Mouse (Mus musculus) intestine, embryonic 14.5 days (tissue): ENCODE results near the gene Bcl2l11. TPM values are rescaled to one million over a fixed set of nuclear protein-coding genes. Genes with fewer than 3 reads are reported as not detected.
A peak's percentile ranks its signal among the peaks of the same experiment; 100 is the strongest.
"Not testable (repeated sequence)": the region's sequence is repeated elsewhere in the genome, so short reads cannot be mapped to it uniquely, and the experiment has no call there.

Experiments
- ATAC-seq: fragments of 200-750 bp; cut with Nextera tagmentation; replicated peaks from 2 replicates; pipeline ENCODE4 v1.8.0; 2017; ENCODE audit warnings: low read depth, moderate number of reproducible peaks, moderate TSS enrichment, moderate library complexity; ENCODE audit not compliant: low FRiP score, low TSS enrichment
- DNase-seq: peaks from one replicate; pipeline ENCODE4 v3.0.0-alpha.2; 2018; ENCODE audit warnings: low spot score
- H3K27ac ChIP-seq: fragments of 300-500 bp; sonication (generic); 2 replicates; pipeline ENCODE4 v1.5.1; 2014; ENCODE audit warnings: low read depth, mild to moderate bottlenecking, control low read depth
- H3K27me3 ChIP-seq: fragments of 300-500 bp; sonication (generic); replicated peaks from 2 replicates; pipeline ENCODE4 v1.6.1; 2014; ENCODE audit warnings: low read length, control low read depth; ENCODE audit not compliant: control insufficient read depth, insufficient read depth
- H3K36me3 ChIP-seq: fragments of 300-500 bp; sonication (generic); 2 replicates; pipeline ENCODE4 v1.6.1; 2014; ENCODE audit warnings: low read length, control low read depth; ENCODE audit not compliant: control insufficient read depth, insufficient read depth
- H3K4me1 ChIP-seq: fragments of 300-500 bp; sonication (generic); replicated peaks from 2 replicates; pipeline ENCODE4 v1.6.1; 2014; ENCODE audit warnings: low read length, control low read depth, mixed read lengths; ENCODE audit not compliant: control insufficient read depth, insufficient read depth
- H3K4me2 ChIP-seq: fragments of 300-500 bp; sonication (generic); 2 replicates; pipeline ENCODE4 v1.6.1; 2014; ENCODE audit warnings: low read length
- H3K4me3 ChIP-seq: fragments of 300-500 bp; sonication (generic); 2 replicates; pipeline ENCODE4 v1.5.1; 2014; ENCODE audit warnings: low read depth, low read length, control low read depth, mixed read lengths
- H3K9ac ChIP-seq: fragments of 300-500 bp; sonication (generic); 2 replicates; pipeline ENCODE4 v1.6.1; 2014; ENCODE audit warnings: mild to moderate bottlenecking, low read length
- H3K9me3 ChIP-seq: fragments of 300-500 bp; sonication (generic); 2 replicates; pipeline ENCODE4 v1.6.1; 2016; ENCODE audit warnings: low read length, control low read depth; ENCODE audit not compliant: control insufficient read depth
- WGBS: fragments of 180-500 bp; shearing (Covaris S2); extraction: QIAGEN DNeasy Blood & Tissue Kit; methylation state at CpG from one replicate; pipeline ENCODE4 v1.1.7; 2014; 5-methylcytosine and 5-hydroxymethylcytosine counted together
- polyA plus RNA-seq: library from polyadenylated mRNA; unstranded; fragments of >200 nt; fragmentation: Nextera tagmentation; extraction: Ambion mirVana; gene quantifications from 2 replicates; pipeline ENCODE4 v1.2.1, GENCODE M21; 2014

Gene Bcl2l11
- polyA plus RNA-seq, 1 experiment from 2014 or later = 14.1 TPM

DNA sequence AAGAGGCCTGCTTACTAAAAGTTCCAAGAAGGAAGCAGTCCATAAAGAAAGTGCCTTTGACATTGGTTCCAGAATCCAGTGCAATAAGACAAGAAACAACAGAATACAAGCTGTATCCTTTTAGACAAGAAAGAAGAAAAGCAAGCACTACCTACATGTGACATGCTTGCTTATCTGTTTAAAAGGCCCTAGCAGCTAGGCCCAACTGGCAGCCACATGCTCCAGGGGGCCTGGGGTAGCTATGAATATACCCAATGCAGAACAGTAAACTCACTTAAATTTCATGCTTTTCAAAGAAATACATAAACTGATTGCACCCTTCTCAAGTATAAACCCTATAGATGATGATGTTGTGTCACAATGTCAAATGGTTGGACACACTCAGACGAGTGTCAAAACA, 29.8 kb upstream of the Bcl2l11 start:
- 93% methylated on average over 1 of the region's 1 CpGs for WGBS
- H3K27me3 ChIP-seq = no peaks in the 10 kb centered on the region
- DNase-seq = no peak
- no peaks in the 10 kb centered on the region for H3K36me3 ChIP-seq
- no peak overlapping the region for H3K4me3 ChIP-seq
- H3K27ac ChIP-seq = no peak overlapping the region
- H3K4me1 ChIP-seq = peaks cover 10% of the 10 kb centered on the region; the same call in 1 of the 2 replicates
- no peak overlapping the region for H3K9ac ChIP-seq
- no peaks in the 10 kb centered on the region for H3K9me3 ChIP-seq
- no peak overlapping the region for H3K4me2 ChIP-seq
- ATAC-seq = no peak

DNA sequence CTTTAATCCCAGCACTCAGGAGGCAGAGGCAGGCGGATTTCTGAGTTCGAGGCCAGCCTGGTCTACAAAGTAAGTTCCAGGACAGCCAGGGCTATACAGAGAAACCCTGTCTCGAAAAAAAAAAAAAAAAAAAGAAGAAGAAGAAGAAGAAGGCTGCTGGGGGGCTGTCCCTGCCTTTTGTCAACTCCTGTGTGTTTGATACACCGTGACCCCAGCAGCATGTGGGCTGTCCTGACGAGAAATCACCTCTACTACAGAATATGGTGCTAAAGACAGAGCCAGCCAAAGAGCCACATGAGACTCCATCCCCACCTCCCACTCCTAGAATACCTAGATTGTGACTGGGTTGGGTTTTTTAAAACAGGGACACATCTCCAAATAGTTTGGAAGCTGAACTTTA, 27.7 kb upstream of the Bcl2l11 start:
- H3K27ac ChIP-seq, H3K4me3 ChIP-seq, H3K9me3 ChIP-seq, H3K27me3 ChIP-seq, ATAC-seq, H3K4me1 ChIP-seq, H3K9ac ChIP-seq, H3K4me2 ChIP-seq, H3K36me3 ChIP-seq, DNase-seq: not testable (repeated sequence)
- WGBS = 78% methylated on average over 5 of the region's 5 CpGs

DNA sequence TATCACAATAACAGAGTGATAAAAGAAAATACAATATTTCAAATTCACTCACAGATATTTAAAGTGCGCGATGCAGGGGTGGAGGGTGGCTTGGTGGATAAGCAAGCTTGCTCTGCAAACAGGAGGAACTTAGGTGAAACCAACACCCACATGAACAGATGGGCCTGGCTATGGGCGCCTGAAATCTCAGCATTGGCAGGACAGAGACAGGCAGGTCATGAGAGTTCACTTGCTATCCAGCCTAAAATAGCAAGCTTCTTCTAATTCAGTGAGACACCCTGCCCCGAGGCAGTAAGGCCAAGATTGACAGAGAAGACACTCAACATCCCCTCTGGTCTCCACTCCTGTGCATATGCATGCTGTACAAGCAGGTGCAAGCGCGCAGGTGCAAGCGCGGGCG, 23.8 kb upstream of the Bcl2l11 start:
- Histone ChIP-seq H3K4me2 (no peak overlapping the region), H3K27me3 (no peaks in the 10 kb centered on the region), H3K4me1 (no peaks in the 10 kb centered on the region), H3K9me3 (no peaks in the 10 kb centered on the region), H3K27ac (no peak overlapping the region), H3K9ac (no peak overlapping the region), H3K36me3 (no peaks in the 10 kb centered on the region), H3K4me3 (no peak overlapping the region)
- ATAC-seq (no peak), DNase-seq (no peak)
- WGBS = 91% methylated on average over 9 of the region's 9 CpGs

DNA sequence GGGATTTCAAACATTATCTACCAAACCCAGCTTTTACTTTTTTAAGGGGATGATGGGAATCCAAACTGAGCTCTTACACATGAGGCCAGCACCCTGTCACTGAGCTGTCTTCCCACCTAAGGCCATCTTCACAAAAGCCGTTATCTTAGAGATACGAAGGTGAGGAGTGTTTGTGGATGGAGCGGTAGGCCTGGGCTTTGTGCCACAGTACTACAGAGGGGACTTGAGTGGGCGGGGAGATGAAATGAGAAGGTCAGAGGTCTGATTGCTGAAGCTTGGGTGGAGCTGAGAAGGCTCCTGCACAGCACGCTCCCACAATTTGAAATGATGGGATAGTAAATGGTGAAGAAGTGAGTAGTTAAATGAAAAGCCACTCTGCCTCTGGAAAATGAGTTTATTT, 21.0 kb upstream of the Bcl2l11 start:
- H3K36me3 ChIP-seq = no peaks in the 10 kb centered on the region
- no peak overlapping the region for H3K4me2 ChIP-seq
- no peak overlapping the region for H3K9ac ChIP-seq
- H3K9me3 ChIP-seq = no peaks in the 10 kb centered on the region
- H3K27ac ChIP-seq = no peak overlapping the region
- no peak for DNase-seq
- H3K27me3 ChIP-seq = no peaks in the 10 kb centered on the region
- no peak overlapping the region for H3K4me3 ChIP-seq
- WGBS = 74% methylated on average over 5 of the region's 5 CpGs
- ATAC-seq = no peak
- no peaks in the 10 kb centered on the region for H3K4me1 ChIP-seq

DNA sequence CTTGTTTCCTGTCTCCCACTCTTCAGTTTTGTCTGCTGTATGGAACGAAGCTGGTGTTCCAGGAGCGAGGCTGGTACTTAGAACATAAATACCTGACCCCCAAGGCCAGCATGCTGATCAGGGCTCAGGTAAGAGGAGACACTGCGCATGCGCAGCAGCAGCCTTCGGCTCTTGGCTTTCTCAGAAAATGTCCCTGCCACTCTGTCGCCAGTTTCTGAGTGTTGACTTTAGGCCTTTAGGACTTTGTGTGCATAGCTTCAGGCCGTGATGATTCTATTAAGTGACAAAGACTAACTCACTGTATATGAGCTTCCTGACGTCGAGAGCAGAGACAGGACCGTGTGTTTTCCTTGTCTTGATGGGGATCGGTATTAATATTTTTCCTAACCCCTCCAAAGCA, 20.2 kb upstream of the Bcl2l11 start:
- no peaks in the 10 kb centered on the region for H3K36me3 ChIP-seq
- no peaks in the 10 kb centered on the region for H3K9me3 ChIP-seq
- ATAC-seq (no peak), DNase-seq (no peak)
- no peak overlapping the region for H3K9ac ChIP-seq
- no peak overlapping the region for H3K4me3 ChIP-seq
- 73% methylated on average over 11 of the region's 11 CpGs for WGBS
- H3K27ac ChIP-seq = no peak overlapping the region
- no peaks in the 10 kb centered on the region for H3K27me3 ChIP-seq
- H3K4me1 ChIP-seq = no peaks in the 10 kb centered on the region
- no peak overlapping the region for H3K4me2 ChIP-seq

DNA sequence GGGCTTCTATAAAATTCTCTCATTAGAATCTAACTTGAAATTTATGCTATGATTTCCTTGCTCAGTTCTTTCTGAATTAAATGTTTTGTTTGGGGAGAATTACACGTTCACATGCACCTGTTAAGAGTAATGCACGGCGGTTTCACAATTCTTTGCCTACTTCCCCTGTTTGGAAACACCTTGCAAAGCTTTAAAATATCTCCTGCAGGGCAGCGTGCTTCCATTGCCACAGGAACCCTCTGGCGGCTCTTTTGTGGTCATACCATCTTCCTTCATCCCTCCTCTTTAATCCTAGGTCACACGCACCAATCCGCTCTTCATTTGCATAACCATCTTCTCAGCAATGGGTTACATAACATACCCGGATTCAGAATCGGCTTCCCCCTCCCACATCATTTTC, 14.3 kb upstream of the Bcl2l11 start:
- ATAC-seq (no peak), DNase-seq (no peak)
- Histone ChIP-seq H3K4me1 (no peaks in the 10 kb centered on the region), H3K27me3 (no peaks in the 10 kb centered on the region), H3K4me2 (no peak overlapping the region), H3K9me3 (no peaks in the 10 kb centered on the region), H3K4me3 (no peak overlapping the region), H3K9ac (no peak overlapping the region), H3K36me3 (no peaks in the 10 kb centered on the region), H3K27ac (no peak overlapping the region)
- 76% methylated on average over 9 of the region's 9 CpGs for WGBS

DNA sequence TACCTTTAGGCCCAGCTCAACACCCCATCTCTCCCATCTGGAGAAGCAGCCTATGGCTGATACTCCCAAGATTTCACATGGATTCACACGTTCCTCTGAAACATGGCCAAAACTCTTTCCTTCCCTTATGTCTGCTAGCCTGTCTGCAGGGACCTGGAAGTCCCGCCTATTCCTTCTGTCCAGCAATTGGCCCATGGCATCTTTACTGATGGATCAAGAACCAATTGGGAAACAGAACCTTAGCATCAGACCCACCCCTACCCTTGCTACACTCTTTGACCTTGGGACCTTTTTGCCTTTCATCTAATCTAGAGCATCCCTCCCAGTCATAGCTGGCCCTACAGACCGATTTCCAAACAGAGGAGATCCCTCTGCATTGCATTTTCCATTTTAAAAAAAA, 11.2 kb upstream of the Bcl2l11 start:
- Histone ChIP-seq H3K4me3 (no peak overlapping the region), H3K4me1 (no peaks in the 10 kb centered on the region), H3K27me3 (no peaks in the 10 kb centered on the region), H3K27ac (no peak overlapping the region), H3K36me3 (no peaks in the 10 kb centered on the region), H3K9me3 (no peaks in the 10 kb centered on the region), H3K4me2 (no peak overlapping the region), H3K9ac (no peak overlapping the region)
- DNase-seq (no peak), ATAC-seq (no peak)
- WGBS = 79% methylated on average over 3 of the region's 3 CpGs

DNA sequence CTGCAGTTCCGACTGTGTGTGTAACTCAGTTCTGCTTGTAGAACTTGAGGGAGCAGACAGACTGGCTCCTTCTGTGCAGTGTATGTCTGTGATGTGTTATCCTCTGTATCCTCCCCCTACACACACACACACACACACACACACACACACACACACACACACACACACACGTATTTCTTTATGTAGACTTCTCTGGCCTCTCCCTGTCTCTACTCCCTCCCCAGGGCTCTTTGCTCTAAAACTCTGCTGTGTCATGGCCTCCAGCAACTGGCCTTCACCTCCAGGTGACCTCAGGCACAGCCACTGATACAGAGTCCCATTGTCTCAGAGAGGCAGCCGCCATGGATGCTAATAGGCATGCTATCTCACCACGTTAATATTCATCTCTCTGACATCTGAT, 10.3 kb upstream of the Bcl2l11 start:
- no peak overlapping the region for H3K4me2 ChIP-seq
- no peaks in the 10 kb centered on the region for H3K4me1 ChIP-seq
- H3K4me3 ChIP-seq = no peak overlapping the region
- ATAC-seq = 0 out of 2 replicates have a peak, but pooled peaks have one; percentile 53
- H3K27ac ChIP-seq = no peak overlapping the region
- H3K9ac ChIP-seq = no peak overlapping the region
- H3K27me3 ChIP-seq = no peaks in the 10 kb centered on the region
- H3K9me3 ChIP-seq = no peaks in the 10 kb centered on the region
- no peaks in the 10 kb centered on the region for H3K36me3 ChIP-seq
- 42% methylated on average over 4 of the region's 4 CpGs for WGBS
- DNase-seq = no peak

DNA sequence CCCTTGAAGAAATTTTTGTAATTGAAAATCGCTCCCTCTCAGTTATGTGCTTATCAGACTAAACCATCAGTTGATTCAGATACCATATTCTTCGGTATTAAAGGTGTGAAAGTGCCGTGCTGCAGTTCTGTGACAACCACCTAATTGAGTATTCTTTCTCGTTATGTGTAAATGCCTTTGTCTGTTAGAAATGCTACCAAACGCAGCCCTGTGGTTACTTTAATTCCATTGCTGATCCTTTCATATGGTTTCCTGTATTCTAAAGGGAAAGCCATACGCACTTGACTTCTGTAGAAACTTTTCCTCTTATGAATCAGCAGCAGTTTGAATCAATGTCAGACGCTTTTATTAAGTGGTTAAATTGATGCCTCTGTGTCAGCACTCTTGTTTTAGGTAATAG, 8.2 kb upstream of the Bcl2l11 start:
- H3K9ac ChIP-seq = no peak overlapping the region
- H3K27ac ChIP-seq = no peak overlapping the region
- DNase-seq (no peak), ATAC-seq (no peak)
- peaks cover 1% of the 10 kb centered on the region; the same call in 1 of the 2 replicates for H3K27me3 ChIP-seq
- H3K36me3 ChIP-seq = no peaks in the 10 kb centered on the region
- H3K4me3 ChIP-seq = no peak overlapping the region
- peaks cover under 1% of the 10 kb centered on the region; the same call in 1 of the 2 replicates for H3K4me1 ChIP-seq
- no peak overlapping the region for H3K4me2 ChIP-seq
- 78% methylated on average over 7 of the region's 7 CpGs for WGBS
- no peaks in the 10 kb centered on the region for H3K9me3 ChIP-seq
